Mouse (Mus musculus) kidney, embryonic 16.5 days (tissue): Measurements from ENCODE around the gene Abhd16a. TPM values are rescaled to one million over a fixed set of nuclear protein-coding genes. Genes with fewer than 3 reads are reported as not detected.
A peak's percentile ranks its signal among the peaks of the same experiment; 100 is the strongest.

Experiments used
- ATAC-seq: fragments of 200-750 bp; cut with Nextera tagmentation; 2 replicates; pipeline ENCODE4 v1.8.0; 2017; ENCODE audit warnings: moderate TSS enrichment; ENCODE audit not compliant: low FRiP score, low TSS enrichment
- H3K27ac ChIP-seq: fragments of 300-500 bp; sonication (generic); 2 replicates; pipeline ENCODE4 v1.5.1; 2014; ENCODE audit warnings: low read length
- H3K27me3 ChIP-seq: fragments of 300-500 bp; sonication (generic); 2 replicates; pipeline ENCODE4 v1.6.1; 2014; ENCODE audit warnings: low read length, control low read depth, mixed read lengths; ENCODE audit not compliant: insufficient read depth
- H3K36me3 ChIP-seq: fragments of 300-500 bp; sonication (generic); 2 replicates; pipeline ENCODE4 v1.6.1; 2014; ENCODE audit warnings: low read length, control low read depth, mixed read lengths; ENCODE audit not compliant: insufficient read depth
- H3K4me1 ChIP-seq: fragments of 300-500 bp; sonication (generic); 2 replicates; pipeline ENCODE4 v1.6.1; 2014; ENCODE audit warnings: low read length, control low read depth, mixed read lengths; ENCODE audit not compliant: insufficient read depth
- H3K4me2 ChIP-seq: fragments of 300-500 bp; sonication (generic); replicated peaks from 2 replicates; pipeline ENCODE4 v1.6.1; 2014; ENCODE audit warnings: low read depth, low read length
- H3K4me3 ChIP-seq: fragments of 300-500 bp; sonication (generic); 2 replicates; pipeline ENCODE4 v1.5.1; 2014; ENCODE audit warnings: mild to moderate bottlenecking, low read length
- H3K9ac ChIP-seq: fragments of 300-500 bp; sonication (generic); replicated peaks from 2 replicates; pipeline ENCODE4 v1.6.1; 2014; ENCODE audit warnings: low read length
- H3K9me3 ChIP-seq: fragments of 300-500 bp; sonication (generic); 2 replicates; pipeline ENCODE4 v1.6.1; 2016; ENCODE audit warnings: low read length, control low read depth
- WGBS: fragments of 180-500 bp; shearing (Covaris S2); extraction: QIAGEN DNeasy Blood & Tissue Kit; methylation state at CpG from one replicate; pipeline ENCODE4 v1.1.7; 2014; 5-methylcytosine and 5-hydroxymethylcytosine counted together
- polyA plus RNA-seq: library from polyadenylated mRNA; unstranded; fragments of >200 nt; fragmentation: Nextera tagmentation; extraction: Ambion mirVana; gene quantifications from 2 replicates; pipeline ENCODE4 v1.2.1, GENCODE M21; 2015

Gene Abhd16a
- polyA plus RNA-seq, 1 experiment from 2014 or later = 118 TPM

DNA sequence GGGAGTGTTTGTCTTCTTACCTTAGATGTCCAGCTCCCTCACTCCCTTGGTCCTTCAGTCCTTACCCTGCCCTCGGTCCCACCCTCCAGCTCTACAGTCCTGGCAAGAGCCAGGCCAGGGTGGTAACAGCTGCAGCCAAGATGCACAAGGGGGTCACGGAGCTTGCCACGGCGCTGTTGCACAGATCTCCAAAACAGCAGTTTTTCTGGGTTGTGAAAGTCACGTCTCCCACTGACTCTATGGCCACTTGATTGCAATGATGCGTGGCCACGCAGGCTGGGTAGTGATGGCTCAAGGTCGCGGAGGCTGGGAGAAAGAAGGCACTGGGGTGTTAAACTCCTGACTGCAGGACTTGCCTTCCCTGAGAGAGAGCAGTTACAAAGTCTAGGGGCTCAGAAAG is 17.6 kb upstream of the Abhd16a start:
- Histone ChIP-seq H3K9ac (no peak overlapping the region), H3K4me1 (peaks cover 18% of the 10 kb centered on the region), H3K9me3 (no peaks in the 10 kb centered on the region), H3K4me2 (no peak overlapping the region), H3K27me3 (0 out of 2 replicates have a peak, but pooled peaks cover 2% of the 10 kb centered on the region), H3K4me3 (no peak overlapping the region), H3K27ac (no peak overlapping the region; the same call in 1 of the 2 replicates), H3K36me3 (no peaks in the 10 kb centered on the region)
- 51% methylated on average over 9 of the region's 9 CpGs for WGBS
- no peak for ATAC-seq

DNA sequence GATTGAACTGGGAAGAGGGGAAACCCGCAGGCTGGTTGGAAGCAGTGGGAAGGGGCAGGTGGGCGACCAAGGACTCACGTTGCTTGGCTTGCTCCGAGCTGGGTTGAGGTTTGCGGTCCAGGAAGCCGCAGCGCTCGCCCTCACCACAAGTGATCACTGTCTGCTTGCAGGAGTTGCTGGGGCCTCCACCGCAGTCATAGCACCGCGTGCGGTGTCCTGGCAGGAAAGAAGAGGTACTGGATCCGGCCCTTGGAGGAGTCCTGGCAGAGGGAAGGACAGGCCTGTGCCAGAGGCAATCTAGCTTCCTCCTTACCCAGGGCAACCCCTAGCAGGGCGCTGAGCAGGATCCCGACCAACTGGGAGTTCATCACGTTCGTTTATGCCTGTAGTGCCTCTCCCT is 15.0 kb upstream of the Abhd16a start:
- H3K4me1 ChIP-seq = peaks cover 36% of the 10 kb centered on the region
- H3K4me3 ChIP-seq = no peak overlapping the region
- no peak overlapping the region for H3K27ac ChIP-seq
- ATAC-seq = no peak
- H3K27me3 ChIP-seq = no peaks in the 10 kb centered on the region
- no peaks in the 10 kb centered on the region for H3K36me3 ChIP-seq
- WGBS = 30% methylated on average over 17 of the region's 17 CpGs
- no peak overlapping the region for H3K4me2 ChIP-seq
- H3K9me3 ChIP-seq = no peaks in the 10 kb centered on the region
- H3K9ac ChIP-seq = peak overlapping the region; percentile 26; the same call in 1 of the 2 replicates

DNA sequence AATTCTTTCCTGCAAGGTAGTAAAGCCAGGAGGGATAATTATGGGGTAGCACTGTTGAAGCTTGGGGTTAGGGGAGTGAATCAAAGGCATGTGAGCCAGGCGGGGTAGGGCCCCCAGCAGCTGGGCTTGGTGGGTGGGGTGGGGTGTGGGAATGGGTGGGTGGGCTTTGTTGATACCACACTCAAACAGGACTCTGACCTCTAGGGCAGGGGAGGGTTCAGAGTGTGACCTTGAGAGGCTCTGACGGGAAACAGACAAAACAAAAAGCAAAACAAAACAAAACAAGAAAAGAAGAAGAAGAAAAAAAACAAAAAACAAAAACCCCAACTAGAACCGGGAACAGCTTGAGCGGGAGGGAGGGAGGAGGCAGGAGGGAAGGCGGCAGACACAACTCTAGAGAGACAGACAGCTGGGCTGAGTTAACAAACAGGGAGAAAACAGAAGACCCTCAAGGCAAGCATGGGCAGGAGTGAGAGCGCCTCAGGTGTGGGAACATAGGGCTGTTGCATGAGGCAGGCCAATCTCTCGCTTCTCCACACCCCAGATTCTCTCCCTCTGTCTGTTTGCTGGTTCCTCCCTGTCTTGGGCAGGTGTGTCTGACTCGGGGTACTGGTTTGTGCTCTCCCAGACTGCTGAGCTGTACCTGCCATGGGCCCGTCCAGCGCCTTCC is 12.4 kb upstream of the Abhd16a start, which contains the start of gene Ly6g6e:
Ly6g6e (plus strand) TSS at position 396 of the 670 bp plus-strand sequence.
- no peaks in the 10 kb centered on the region for H3K36me3 ChIP-seq
- WGBS = 30% methylated on average over 10 of the region's 10 CpGs
- peak within 1 kb of the TSS; percentile 67 for H3K4me2 ChIP-seq
- peak within 1 kb of the TSS; percentile 72 for H3K9ac ChIP-seq
- no peaks in the 10 kb centered on the region for H3K27me3 ChIP-seq
- no peak for ATAC-seq
- H3K9me3 ChIP-seq = no peaks in the 10 kb centered on the region
- peaks cover 33% of the 10 kb centered on the region for H3K4me1 ChIP-seq
- peak within 1 kb of the TSS; percentile 43 for H3K4me3 ChIP-seq
- peak within 1 kb of the TSS; percentile 77 for H3K27ac ChIP-seq

DNA sequence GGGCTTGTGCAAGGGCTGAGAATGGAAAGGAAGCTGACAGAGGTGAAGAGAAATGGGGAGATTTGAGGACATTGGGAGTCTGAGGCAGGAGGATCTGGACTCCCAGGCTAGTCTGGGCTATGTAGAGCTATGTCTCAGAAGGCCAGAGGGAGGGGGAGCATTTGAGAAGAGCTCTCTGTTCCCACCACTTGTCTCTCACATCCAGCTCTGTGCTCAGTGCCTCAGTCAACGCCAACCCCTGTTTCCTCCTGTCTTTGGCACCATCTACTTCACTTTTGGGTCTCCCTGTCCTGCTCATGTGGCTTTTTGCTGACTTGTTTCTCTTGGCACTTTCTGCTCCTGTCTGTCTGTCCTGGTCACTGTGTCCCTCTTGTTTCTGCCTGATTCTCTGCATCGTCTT is 11.8 kb upstream of the Abhd16a start:
- Histone ChIP-seq H3K9ac (peak overlapping the region; percentile 72), H3K4me1 (peaks cover 27% of the 10 kb centered on the region), H3K4me3 (peak overlapping the region; percentile 43), H3K36me3 (no peaks in the 10 kb centered on the region), H3K4me2 (peak overlapping the region; percentile 67), H3K27me3 (no peaks in the 10 kb centered on the region), H3K27ac (peak overlapping the region; percentile 77), H3K9me3 (no peaks in the 10 kb centered on the region)
- WGBS = 18% methylated on average over 2 of the region's 2 CpGs
- 0 out of 2 replicates have a peak, but pooled peaks have one; percentile 33 for ATAC-seq

DNA sequence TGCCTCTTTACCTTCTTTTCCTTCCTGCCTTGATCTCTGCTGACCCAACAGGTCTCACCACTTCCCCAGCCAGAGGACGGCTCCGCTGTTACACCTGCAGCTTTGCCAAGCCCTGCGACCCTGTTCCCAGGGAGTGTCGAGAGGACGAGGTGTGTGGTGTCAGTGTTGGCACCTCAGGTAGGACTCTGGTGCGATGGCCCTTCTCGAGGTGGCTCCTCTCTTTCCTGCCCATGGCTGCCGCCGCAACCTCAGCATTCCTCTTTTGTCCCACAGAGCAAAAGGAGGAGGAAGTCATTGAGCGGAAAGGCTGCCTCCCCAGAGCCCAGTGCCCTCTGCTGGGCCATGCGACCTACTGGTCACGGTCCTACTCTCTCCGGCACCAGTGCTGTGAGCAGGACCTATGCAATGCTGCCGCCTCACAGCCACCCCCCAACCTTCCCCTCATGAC is 11.3 kb upstream of the Abhd16a start, which contains the start of gene Ly6g6d:
Ly6g6d (minus strand) TSS at position 280 of the 448 bp plus-strand sequence.
- Histone ChIP-seq H3K36me3 (no peaks in the 10 kb centered on the region), H3K9ac (peak within 1 kb of the TSS; percentile 72), H3K27ac (peak within 1 kb of the TSS; percentile 77), H3K4me3 (peak within 1 kb of the TSS; percentile 43), H3K27me3 (no peaks in the 10 kb centered on the region), H3K4me2 (peak within 1 kb of the TSS; percentile 67), H3K9me3 (no peaks in the 10 kb centered on the region), H3K4me1 (peaks cover 27% of the 10 kb centered on the region)
- 2% methylated on average over 14 of the region's 14 CpGs for WGBS
- ATAC-seq = peak; percentile 87

DNA sequence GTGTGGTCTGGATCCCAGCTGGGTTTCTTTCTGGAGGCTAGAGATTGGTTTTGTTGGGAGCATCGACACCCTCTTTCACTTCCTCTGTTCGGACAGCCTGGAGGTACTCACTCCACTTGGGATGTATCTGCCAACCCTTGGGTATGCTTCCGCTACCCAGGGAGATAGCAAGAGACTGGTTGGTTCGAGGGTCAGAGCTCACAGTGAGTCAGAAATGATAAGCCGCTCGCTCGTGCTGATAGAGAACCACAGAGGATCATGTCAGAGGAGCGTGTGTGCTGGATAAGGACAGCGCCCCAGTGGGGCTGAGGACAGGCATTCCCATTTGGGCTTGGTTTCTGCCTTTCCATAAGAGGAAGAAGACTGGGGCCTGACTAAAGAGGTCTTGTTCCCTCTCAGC is 9.3 kb upstream of the Abhd16a start:
- no peak overlapping the region for H3K4me3 ChIP-seq
- no peak overlapping the region for H3K9ac ChIP-seq
- H3K4me1 ChIP-seq = peaks cover 21% of the 10 kb centered on the region
- no peak overlapping the region for H3K27ac ChIP-seq
- H3K27me3 ChIP-seq = no peaks in the 10 kb centered on the region
- no peaks in the 10 kb centered on the region for H3K9me3 ChIP-seq
- ATAC-seq = no peak
- H3K36me3 ChIP-seq = no peaks in the 10 kb centered on the region
- H3K4me2 ChIP-seq = no peak overlapping the region
- 66% methylated on average over 9 of the region's 9 CpGs for WGBS

DNA sequence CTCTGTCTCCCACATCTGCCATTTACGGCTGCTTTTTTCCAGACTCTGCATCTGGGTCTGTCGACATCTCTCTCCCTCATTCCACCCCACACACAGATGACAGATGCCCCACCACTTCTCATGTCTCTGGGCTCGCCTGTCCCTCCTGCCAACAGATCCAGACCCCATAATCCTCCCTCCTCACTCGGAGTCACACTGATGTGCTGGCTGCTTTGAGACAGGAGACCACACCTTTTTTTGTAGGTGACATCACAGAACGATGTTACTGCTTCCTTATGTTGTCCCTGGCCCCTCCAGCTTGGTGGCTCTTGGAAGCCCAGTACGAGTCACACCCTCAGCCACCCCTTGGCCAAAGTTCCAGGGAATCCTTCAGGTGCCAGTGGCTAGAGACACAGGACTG is 8.8 kb upstream of the Abhd16a start:
- WGBS = 43% methylated on average over 6 of the region's 6 CpGs
- Histone ChIP-seq H3K9ac (no peak overlapping the region), H3K4me3 (no peak overlapping the region), H3K27me3 (no peaks in the 10 kb centered on the region), H3K4me1 (peaks cover 21% of the 10 kb centered on the region), H3K27ac (no peak overlapping the region), H3K9me3 (no peaks in the 10 kb centered on the region), H3K36me3 (no peaks in the 10 kb centered on the region), H3K4me2 (no peak overlapping the region)
- no peak for ATAC-seq

DNA sequence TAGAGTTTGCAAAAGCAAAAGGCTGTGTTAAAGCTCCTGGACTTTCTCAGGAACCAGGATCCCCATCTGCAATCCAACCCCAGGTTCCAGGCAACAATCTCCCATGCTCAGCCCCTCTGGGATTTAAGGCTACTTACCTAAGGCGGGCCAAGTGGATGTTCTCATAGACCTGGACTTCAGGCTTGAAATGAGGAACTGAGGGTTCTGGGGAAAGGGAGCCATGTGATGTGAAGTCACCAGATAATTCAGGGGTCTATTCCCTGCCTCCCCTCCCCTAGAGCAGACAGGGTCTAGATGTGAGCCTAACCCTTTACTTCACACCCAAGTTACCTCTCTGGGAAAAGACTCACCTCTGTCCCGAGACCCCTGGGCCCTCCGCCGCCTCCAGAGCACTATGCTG is 8.4 kb upstream of the Abhd16a start:
- Histone ChIP-seq H3K9ac (no peak overlapping the region), H3K9me3 (no peaks in the 10 kb centered on the region), H3K4me1 (peaks cover 21% of the 10 kb centered on the region), H3K4me3 (no peak overlapping the region), H3K4me2 (no peak overlapping the region), H3K27me3 (no peaks in the 10 kb centered on the region), H3K36me3 (no peaks in the 10 kb centered on the region), H3K27ac (no peak overlapping the region)
- no peak for ATAC-seq
- 81% methylated on average over 4 of the region's 4 CpGs for WGBS

DNA sequence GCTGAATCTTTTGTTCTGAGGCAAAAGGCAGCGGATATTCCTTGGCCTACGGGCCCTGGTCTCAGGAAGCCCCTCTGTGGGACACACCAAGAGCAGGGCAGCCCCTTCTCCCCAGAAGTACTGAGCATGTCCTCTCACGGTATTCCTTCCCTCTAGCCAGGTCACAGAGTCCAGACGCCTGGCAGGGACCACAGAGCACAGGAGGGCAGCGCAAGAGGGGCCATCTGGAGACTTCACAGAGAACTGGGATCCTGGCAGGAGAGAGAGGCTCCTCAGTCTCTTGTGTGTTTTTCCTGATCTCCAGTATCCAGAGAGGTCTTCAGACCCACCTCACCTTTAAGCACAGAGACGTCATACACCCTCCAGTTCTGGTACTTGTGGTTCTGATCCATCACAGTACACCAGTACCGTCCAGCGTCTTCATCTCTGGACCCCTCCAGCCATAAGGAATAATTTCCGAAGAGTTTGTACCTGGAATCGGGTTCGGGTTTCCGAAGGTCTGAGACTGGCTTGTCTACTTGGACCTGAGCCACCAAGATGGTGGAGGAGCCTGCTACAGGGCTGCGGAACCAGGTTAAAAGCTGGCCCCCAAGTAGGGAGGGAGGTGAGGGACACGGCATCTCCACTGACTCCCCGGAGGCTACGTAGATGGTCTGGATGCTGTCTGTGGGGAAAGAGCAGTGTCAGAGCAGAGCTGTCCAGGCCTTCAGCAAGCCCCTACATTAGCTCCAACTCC is 6.1 kb upstream of the Abhd16a start:
- 84% methylated on average over 16 of the region's 16 CpGs for WGBS
- no peaks in the 10 kb centered on the region for H3K27me3 ChIP-seq
- H3K4me2 ChIP-seq = no peak overlapping the region
- H3K9me3 ChIP-seq = no peaks in the 10 kb centered on the region
- H3K9ac ChIP-seq = no peak overlapping the region
- peaks cover 2% of the 10 kb centered on the region; the same call in 1 of the 2 replicates for H3K4me1 ChIP-seq
- H3K4me3 ChIP-seq = no peak overlapping the region
- no peak for ATAC-seq
- no peaks in the 10 kb centered on the region for H3K36me3 ChIP-seq
- H3K27ac ChIP-seq = no peak overlapping the region
